Mouse (Mus musculus) cerebellum, postnatal 25 days (tissue): ENCODE measurements around the gene Gm21983.

Source experiments
- DNase-seq, 2 experiments: peaks; one replicate each; pipeline ENCODE4 v3.0.0; 2021; ENCODE audit warnings: mixed read lengths in 2 of 2

Gene Gm21983

GRCm38 (mm10) chr7:27184964-27185363 is 4.1 kb upstream of the Gm21983 start:
- DNase-seq = peak in 1 of 2 experiments; percentile 52

GRCm38 (mm10) chr7:27182498-27182897 is 1.6 kb upstream of the Gm21983 start:
- no peak for DNase-seq

GRCm38 (mm10) chr7:27180036-27180435 is 850 bp downstream of the Gm21983 start:
- peak in 1 of 2 experiments; percentile 54 for DNase-seq

GRCm38 (mm10) chr7:27179217-27179918 is 1.5 kb downstream of the Gm21983 start:
- no peak for DNase-seq

- DNase-seq = peak; percentile 99
These were observed 2.3 kb downstream of the Gm21983 start, which contains the start of gene Rab4b for GRCm38 (mm10) chr7:27178324-27179216. Gene Rab4b, minus strand, starts transcription at chr7:27178896.

GRCm38 (mm10) chr7:27177942-27178323 is 3.0 kb downstream of the Gm21983 start:
- no peak for DNase-seq

GRCm38 (mm10) chr7:27174896-27175295 is 6.0 kb downstream of the Gm21983 start:
- no peak for DNase-seq

- no peak for DNase-seq
These were observed 6.4 kb downstream of the Gm21983 start for GRCm38 (mm10) chr7:27174496-27174895.

- DNase-seq = no peak
These were observed 9.9 kb downstream of the Gm21983 start for GRCm38 (mm10) chr7:27170981-27171380.

- DNase-seq = no peak
These were observed 12.5 kb downstream of the Gm21983 start for GRCm38 (mm10) chr7:27168371-27168770.

- no peak for DNase-seq
These were observed 13.3 kb downstream of the Gm21983 start for GRCm38 (mm10) chr7:27167475-27168094.

- peak; percentile 96 to 98 for DNase-seq
These were observed 14.0 kb downstream of the Gm21983 start, which contains the start of gene Egln2 for GRCm38 (mm10) chr7:27166614-27167474. Gene Egln2, minus strand, starts transcription at chr7:27166802.

- DNase-seq = peak; percentile 88 to 90
These were observed 14.7 kb downstream of the Gm21983 start for GRCm38 (mm10) chr7:27166229-27166613.

- DNase-seq = no peak
These were observed 15.2 kb downstream of the Gm21983 start for GRCm38 (mm10) chr7:27165696-27166095.

GRCm38 (mm10) chr7:27165007-27165655 is 15.8 kb downstream of the Gm21983 start:
- peak; percentile 69 to 78 for DNase-seq

GRCm38 (mm10) chr7:27164112-27164947 is 16.6 kb downstream of the Gm21983 start:
- DNase-seq = peak; percentile 55 to 71

GRCm38 (mm10) chr7:27163450-27163805 is 17.5 kb downstream of the Gm21983 start:
- peak; percentile 33 to 41 for DNase-seq

- no peak for DNase-seq
These were observed 18.0 kb downstream of the Gm21983 start for GRCm38 (mm10) chr7:27162780-27163449.

GRCm38 (mm10) chr7:27161744-27162143 is 19.1 kb downstream of the Gm21983 start:
- DNase-seq = peak in 1 of 2 experiments; percentile 12

GRCm38 (mm10) chr7:27160921-27161320 is 20.0 kb downstream of the Gm21983 start:
- DNase-seq = no peak
